Mouse (Mus musculus) kidney, adult 2 months (tissue): ENCODE data around the gene Mlip.

Experiments
- CTCF ChIP-seq: fragments of 200-500 bp; conservative IDR thresholded peaks from 2 replicates; pipeline ENCODE4 v1.5.1; 2011; ENCODE audit warnings: low read depth, mild to moderate bottlenecking, control low read depth, low read length, moderate library complexity, mixed read lengths; ENCODE audit not compliant: insufficient read depth, insufficient read length
- POLR2A ChIP-seq: fragments of 200-500 bp; IDR thresholded peaks from one replicate; pipeline ENCODE4 v1.6.1; 2011; ENCODE audit warnings: low read depth, low read length, control low read depth

- TF ChIP-seq POLR2A, result no peak
- TF ChIP-seq CTCF, result no peak
Observed at GRCm38 (mm10) chr9:77391248-77391647, 38.5 kb upstream of the Mlip start.
